Mouse (Mus musculus): Measurements from ENCODE around the gene Fgf10.

The Fgf10 gene

DNA sequence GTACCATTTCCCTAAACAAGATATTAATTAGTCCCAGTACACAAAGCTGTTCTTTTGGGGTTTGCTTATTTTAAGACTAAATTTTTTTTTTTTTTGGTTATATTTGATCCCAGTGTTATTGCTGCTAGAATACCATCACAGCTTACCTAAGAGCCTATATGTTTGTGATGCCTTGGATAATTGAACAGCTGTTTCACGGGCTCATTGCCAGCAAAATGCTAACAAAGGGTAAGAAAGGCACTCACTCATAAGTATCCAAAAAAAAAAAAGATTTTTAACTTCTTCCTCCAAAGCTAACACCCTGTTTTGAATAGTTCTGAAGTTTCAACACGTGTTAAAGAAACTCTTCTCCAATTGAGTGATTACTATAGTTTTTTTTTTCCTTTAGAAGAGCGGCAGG is 48.8 kb downstream of the Fgf10 start:
- DNase-seq, result no peak

GRCm38 (mm10) chr13:118721668-118722067 is 52.1 kb downstream of the Fgf10 start:
- no peak for DNase-seq

DNA sequence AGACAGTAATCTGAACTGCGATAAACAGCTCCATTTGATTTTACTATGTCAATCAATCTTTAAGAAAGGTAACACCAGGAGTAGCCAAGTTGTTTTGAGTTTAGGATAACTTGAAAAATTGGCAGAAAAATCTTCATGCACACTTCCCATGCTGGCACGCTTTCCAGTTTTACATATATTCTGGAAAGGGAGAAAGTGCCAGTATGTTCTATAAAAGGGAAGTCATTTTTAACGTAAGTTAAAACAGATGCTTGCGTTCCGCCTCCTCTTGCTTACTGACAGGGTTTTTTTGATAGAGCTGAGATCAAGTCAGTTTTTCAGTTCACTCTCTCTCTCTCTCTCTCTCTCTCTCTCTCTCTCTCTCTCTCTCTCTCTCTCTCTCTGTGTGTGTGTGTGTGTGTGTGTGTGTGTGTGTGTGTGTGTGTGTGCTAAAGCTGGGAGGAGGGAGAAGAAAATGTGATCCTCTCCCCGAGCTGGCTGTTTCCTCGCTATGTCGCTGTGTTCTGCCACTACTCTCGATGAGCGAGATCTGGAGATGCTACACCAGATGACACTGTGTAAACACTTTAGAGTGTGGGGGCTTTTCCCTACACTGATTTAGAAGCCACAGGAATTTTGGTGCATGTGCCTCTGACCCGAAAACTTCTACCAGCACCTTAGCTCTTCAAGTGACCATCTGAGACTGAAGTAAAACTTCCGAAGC is 62.4 kb downstream of the Fgf10 start:
- DNase-seq, result no peak

DNA sequence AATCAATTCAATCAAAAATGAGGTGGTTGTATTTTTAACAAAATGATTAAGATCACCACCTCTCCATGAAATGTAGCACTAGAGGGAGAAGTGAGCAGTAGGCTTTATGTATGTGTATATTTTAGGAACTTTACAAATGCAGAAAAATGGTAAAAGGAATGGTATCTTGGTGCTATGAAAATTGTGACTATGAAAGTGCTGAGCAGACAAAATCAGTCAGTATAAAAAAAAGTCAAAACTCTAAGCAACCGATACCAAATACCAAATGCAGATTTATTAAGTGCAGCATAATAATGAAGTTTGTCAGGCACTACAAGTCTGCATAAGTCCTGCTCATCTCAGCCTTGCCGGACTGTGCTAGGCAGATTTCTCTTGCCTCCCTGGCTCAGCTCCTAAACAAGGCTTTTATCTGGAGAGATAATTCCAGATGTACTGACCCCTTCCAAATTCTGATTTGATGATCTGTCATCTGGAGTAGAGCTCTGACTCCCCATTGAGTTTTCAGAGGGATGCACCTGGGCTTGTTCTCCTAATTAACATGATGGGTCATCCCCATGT is 70.3 kb downstream of the Fgf10 start:
- no peak for DNase-seq

GRCm38 (mm10) chr13:118742788-118743187 is 73.2 kb downstream of the Fgf10 start:
- DNase-seq, result no peak

DNA sequence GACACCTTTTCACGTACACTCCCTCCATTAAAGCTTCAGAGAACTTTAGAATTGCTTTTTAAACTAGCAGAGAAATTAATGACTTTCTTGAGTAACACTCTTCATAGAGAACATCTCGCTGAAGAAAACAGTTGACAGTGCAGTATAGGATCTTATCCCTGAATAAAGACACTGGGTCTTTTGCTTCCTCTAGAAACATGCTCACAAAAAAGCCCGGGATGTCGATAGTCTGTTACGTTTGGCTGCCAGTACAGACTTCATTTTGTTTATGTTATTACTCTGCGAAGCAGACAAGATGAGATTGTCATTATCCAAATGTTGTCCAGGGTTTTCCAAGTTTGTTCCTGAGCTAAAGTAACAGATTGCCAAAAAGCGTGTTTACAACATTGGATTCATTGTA is 75.2 kb downstream of the Fgf10 start:
- DNase-seq, result no peak

- DNase-seq, result no peak
Observed at GRCm38 (mm10) chr13:118746427-118746826, 76.8 kb downstream of the Fgf10 start.

DNA sequence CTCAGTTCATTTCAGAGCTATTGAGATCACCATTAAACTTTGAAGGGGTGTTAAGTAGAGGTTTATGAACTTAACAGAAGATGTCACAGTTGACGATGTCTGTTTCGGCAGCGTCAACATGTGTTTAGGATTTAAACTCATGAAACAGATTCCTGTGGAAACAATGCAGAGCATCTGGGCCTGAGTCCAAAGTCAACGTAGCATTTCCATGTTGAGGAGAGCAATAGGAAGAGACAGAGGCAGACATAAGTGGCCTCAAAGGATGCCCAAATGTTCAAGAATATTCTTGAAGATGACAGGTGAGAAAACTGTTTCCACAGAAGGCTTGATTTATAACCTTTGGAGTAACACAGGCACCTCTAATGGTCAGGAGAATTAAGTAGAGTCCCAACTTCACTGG is 84.4 kb downstream of the Fgf10 start:
- no peak for DNase-seq

- no peak for DNase-seq
Observed at GRCm38 (mm10) chr13:118759021-118759420, 89.4 kb downstream of the Fgf10 start.

GRCm38 (mm10) chr13:118762982-118763381 is 93.4 kb downstream of the Fgf10 start:
- DNase-seq, result no peak

DNA sequence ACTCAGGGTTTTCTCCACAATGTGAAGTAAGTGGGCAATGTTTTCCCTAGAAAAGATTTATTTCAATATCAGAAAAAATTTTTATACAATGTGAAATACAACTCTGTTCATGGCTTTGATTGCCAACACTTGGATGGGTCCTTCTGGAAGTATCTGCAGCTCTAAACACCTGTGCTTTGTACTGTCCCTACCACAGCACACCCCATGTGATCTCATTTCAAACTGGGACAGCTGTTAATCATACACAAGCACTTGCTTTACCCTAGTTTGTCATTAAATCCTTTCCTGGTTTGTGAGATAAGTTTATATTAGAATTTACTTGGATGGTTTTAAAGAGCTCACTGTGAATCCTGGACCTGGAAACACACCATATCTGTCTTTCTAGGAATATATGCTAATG is 102.6 kb downstream of the Fgf10 start:
- DNase-seq, result no peak

- DNase-seq, result no peak
Observed at GRCm38 (mm10) chr13:118775148-118775547, 105.6 kb downstream of the Fgf10 start.

DNA sequence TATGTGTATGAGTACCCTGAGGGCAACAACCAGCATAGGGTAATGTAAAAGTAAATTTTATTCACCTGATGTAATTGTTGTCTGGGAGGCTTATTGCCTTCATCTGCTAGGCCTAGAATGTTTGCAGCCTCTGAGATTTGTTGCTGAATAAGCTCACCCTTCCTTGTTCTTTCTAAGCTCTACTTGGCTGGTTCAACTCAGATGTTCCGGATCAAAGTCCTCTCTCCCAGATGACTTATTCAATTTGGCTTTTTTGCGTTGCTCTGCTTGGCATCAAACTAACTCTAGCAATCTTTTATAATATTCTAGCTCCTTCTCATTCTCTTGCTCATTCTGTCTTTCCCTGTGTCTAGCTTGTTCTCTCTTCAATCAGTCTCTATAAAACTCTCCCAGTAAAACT is 109.6 kb downstream of the Fgf10 start:
- no peak for DNase-seq

DNA sequence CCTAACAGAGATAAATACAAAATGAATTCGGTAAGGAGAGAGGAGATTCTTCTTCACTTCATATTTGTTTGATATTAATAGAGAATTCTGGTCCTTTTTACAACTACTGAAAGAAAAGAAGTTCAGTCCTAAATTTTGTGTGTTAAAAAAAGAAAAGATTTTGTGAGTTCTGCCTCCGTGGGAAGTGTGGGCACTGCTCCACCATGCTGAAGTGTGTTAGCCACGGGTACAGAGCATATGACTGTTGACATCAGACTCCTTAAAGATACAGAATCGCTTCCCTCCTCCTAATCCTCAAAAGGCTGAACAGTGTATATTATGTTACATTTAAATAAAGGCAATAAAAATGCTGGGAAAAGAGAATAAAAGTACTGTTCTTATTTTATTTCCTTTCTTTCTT is 122.2 kb downstream of the Fgf10 start:
- no peak for DNase-seq

GRCm38 (mm10) chr13:118792198-118792597 is 122.6 kb downstream of the Fgf10 start:
- no peak for DNase-seq

- no peak for DNase-seq
Observed at GRCm38 (mm10) chr13:118800176-118800575, 130.6 kb downstream of the Fgf10 start.

DNA sequence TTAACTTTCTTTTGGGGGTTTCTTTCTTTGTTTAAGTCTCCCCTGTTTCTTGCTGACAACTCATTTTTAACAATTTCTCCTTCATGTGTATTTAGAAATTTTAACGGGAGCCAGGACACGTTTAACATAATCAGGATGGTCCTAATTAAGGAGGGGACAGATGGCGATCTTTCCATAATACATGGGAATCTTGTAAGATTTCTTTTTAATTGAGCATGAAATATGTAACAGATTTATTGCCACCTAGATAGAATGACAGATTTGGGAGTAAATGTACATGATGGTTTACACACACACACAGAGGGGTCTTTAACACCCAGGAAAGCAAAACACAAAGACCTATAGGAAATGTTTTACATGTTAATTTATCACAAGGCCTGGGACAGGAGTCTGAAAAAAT is 137.1 kb downstream of the Fgf10 start:
- DNase-seq, result no peak

DNA sequence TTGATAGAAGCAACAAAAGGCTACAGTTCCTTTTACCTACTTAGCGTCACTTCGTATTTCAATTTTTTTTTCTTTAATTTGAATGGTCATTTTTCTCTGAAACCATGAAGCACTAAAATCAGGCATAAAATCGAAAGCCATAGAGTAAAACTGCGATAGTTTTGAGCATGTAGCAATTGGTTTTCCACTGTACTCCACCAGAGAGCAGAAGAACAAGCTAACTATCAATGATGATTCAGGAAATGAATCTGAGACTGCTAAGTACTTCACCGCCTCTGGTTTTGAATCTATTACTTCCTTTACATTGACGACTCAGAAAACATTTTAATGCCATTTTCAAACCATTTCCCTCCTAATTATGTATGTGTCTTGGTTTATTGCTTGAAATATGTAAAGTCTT is 150.2 kb downstream of the Fgf10 start:
- DNase-seq, result no peak

DNA sequence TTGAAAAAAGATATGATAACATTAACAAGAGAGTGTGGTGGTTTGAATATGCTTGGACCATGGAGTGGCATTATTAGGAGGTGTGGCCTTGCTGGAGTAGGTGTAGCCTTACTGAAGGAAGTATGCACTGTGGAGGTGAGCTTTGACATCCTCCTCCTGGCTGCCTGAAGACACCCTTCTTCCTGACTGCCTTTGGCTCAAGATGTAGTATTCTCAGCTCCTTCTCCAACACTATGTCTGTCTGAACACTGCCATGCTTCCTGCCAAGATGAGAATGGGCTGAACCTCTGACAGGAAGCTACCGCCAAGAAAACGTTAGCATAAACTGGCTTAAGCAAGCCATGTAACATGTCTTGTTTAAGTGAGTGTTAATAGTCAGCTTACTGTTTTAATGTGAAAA is 153.5 kb downstream of the Fgf10 start:
- DNase-seq, result no peak

DNA sequence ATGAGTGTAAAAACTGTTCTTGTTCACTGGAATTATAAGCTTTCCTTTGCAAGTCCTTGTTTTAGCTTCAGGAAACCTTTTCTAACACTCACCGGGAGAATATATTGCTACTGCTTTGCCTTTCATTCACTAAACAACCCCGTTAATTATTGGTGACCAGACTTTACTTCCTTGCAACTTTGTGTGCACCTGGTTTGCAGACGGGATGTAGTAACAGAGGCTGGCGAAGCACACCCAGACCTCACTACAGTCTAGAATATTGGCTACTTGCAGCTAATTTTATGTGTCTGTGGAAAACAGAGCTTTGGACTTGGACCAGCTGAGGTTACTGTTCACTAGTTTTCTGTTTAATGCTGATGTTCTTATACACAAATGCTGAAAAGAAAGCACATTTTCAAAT is 155.5 kb downstream of the Fgf10 start:
- DNase-seq, result no peak

DNA sequence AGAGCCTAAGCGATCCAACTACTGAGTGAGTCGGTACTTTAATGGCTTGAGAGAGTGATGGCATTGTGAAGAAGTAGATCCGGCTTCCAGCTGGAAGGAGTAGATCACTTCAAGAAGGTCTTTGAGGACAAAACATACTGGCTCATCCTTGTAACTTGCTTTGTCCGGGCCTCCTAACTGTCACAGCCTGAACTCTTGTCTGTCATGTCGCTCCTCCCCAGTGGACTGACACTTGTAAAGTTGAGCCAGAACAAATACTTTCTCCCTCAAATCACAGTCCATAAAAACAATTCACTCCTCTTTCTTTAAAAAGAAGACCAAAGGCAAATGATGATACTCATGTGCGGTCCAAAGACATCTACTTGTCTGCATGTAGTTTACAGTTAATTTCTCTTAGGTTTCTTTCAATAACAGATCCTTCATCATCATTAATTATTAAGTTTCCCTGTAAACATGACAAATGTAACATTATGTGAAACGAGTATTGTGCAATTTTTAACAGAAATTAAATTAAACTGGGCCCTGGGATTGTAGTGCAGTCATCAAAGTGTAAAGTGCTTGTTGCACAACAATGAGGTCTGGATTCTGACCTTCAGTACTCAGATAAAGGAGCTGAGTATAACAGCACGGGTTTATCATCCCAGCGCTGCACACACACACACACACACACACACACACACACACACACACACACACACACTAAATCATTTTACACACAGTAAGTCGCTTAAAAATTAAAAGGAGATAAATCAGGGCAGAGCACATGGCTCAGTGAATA is 159.2 kb downstream of the Fgf10 start:
- no peak for DNase-seq

GRCm38 (mm10) chr13:118834021-118834420 is 164.4 kb downstream of the Fgf10 start:
- no peak for DNase-seq

DNA sequence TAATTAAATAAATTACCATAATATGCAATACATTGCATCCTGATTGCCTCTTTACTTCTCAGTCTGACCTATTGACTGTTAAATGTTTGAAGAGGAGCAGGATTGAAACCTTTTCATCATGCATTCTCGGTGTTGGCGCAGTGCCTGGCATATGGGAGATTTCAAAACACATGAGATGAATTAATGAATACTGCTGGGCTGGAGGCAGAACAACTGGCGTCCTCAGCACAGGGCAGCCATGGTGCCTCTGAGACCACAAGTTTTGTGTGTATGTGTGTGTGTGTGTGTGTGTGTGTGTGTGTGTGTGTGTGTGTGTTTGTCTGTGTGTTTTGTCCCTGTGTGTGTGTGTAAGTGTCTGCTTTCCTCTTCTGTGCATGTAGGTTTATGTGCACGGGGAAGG is 165.5 kb downstream of the Fgf10 start:
- DNase-seq, result no peak
